Mouse (Mus musculus): ENCODE results near the gene Gm45062.

DNA sequence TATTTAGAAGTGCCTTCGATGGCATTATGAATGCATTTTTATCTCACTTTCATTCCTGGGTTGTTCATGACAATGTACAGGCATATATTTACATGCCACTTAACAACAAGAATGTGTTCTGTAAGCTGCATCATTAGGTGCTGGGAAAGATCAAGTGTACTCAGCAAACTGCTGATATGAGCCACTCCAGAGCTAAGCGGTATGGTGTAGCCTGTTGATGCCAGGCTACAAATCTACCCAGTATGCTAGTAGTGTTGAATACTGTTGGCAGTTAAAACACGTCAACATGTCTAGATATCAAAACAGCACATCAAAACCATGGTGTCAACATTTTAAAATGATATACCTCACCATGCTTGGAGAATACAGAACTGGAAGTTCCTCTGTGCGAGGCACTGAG is 150.6 kb downstream of the Gm45062 start:
- TF ChIP-seq CTCF (conservative IDR thresholded peaks at IDR 0.05 in 1 of 2, IDR thresholded peaks at IDR 0.05 in 1 of 2; ENCODE audit: low read depth in 2 of 2, low read length in 2 of 2): no peak
- TF ChIP-seq PAX5 (IDR thresholded peaks at IDR 0.05; ENCODE audit: low read length): no peak
- TF ChIP-seq UBTF (IDR thresholded peaks at IDR 0.05; ENCODE audit: low read depth, low read length): no peak
- TF ChIP-seq NRF1 (IDR thresholded peaks at IDR 0.05; ENCODE audit: low read depth, low read length): no peak
